8 mouse cellular contexts compared by ENCODE assay signal in genomic region chr19:56821040-56821797, GRCm38 (mm10). TPM values are rescaled to one million over a fixed set of nuclear protein-coding genes. Genes with fewer than 3 reads are reported as not detected.
DNase-seq lines count a peak whose midpoint lies in the region; ATAC-seq and TF ChIP-seq lines count a peak whose summit lies in the region.

No protein-coding gene starts in this region.

- H3K36me3 ChIP-seq in hindbrain, embryonic 11.5 days (ENCODE audit: control insufficient read depth, insufficient read depth, low read length), result no peaks in the 10 kb centered on the region
- no peaks in the 10 kb centered on the region for H3K36me3 ChIP-seq in midbrain, embryonic 12.5 days

- DNase-seq in left cerebral cortex, adult 2 months (ENCODE audit: extremely low spot score in 1 of 2, low spot score in 2 of 2), result no peak
- DNase-seq in left cerebral cortex, adult 9 months (ENCODE audit: low spot score in 2 of 2), result no peak
- DNase-seq in T-cell, adult 2 months (ENCODE audit: low spot score), result peak; percentile 58
- peak; percentile 36 for DNase-seq in hindbrain, embryonic 11.5 days (ENCODE audit: low spot score)
- no peak for DNase-seq in right cerebral cortex, postnatal 36 days (ENCODE audit: low spot score in 2 of 2)
- no peak for DNase-seq in left cerebral cortex, adult 18-20 months (ENCODE audit: low spot score in 2 of 2)

- no peaks in the 10 kb centered on the region for H3K27me3 ChIP-seq in hindbrain, embryonic 11.5 days (ENCODE audit: control insufficient read depth, insufficient read depth, low read length)
- H3K27me3 ChIP-seq in midbrain, embryonic 12.5 days, result peaks cover 15% of the 10 kb centered on the region

- no peak for ATAC-seq in hindbrain, embryonic 11.5 days (ENCODE audit: low FRiP score)
- no peak for ATAC-seq in midbrain, embryonic 12.5 days (ENCODE audit: low FRiP score, low read depth)
- ATAC-seq in monocyte, adult 5-6 weeks (replicated peaks; ENCODE audit: insufficient number of reproducible peaks, low FRiP score, low TSS enrichment, poor library complexity, severe bottlenecking), result no peak

- WGBS in hindbrain, embryonic 11.5 days, result 11% methylated on average over 22 of the region's 22 CpGs
- 7% methylated on average over 22 of the region's 22 CpGs for WGBS in midbrain, embryonic 12.5 days

- peak overlapping the region; percentile 93 for H3K9ac ChIP-seq in hindbrain, embryonic 11.5 days (ENCODE audit: low read depth, low read length)
- peak overlapping the region; percentile 91 for H3K9ac ChIP-seq in midbrain, embryonic 12.5 days (replicated peaks)

- no peaks in the 10 kb centered on the region for H3K9me3 ChIP-seq in hindbrain, embryonic 11.5 days (ENCODE audit: control insufficient read depth, low read length)
- H3K9me3 ChIP-seq in midbrain, embryonic 12.5 days, result no peaks in the 10 kb centered on the region

- no peaks in the 10 kb centered on the region for H3K4me1 ChIP-seq in hindbrain, embryonic 11.5 days (replicated peaks; ENCODE audit: control insufficient read depth, insufficient read depth, low read length)
- H3K4me1 ChIP-seq in midbrain, embryonic 12.5 days, result peaks cover 30% of the 10 kb centered on the region

- no peak for TF ChIP-seq CTCF in left cerebral cortex, adult 2 months (IDR thresholded peaks at IDR 0.05)

- peak overlapping the region; percentile 95 for H3K27ac ChIP-seq in left cerebral cortex, adult 2 months
- H3K27ac ChIP-seq in hindbrain, embryonic 11.5 days (ENCODE audit: low read depth, low read length), result peak overlapping the region; percentile 85
- H3K27ac ChIP-seq in midbrain, embryonic 12.5 days (replicated peaks), result peak overlapping the region; percentile 85

- intact Hi-C loops in left cerebral cortex, adult 2 months (cut with DNase I), result loop anchor here (5.0 kb wide), 1 partner anchor 86 kb away; no protein-coding TSS in a partner anchor

- H3K4me3 ChIP-seq in left cerebral cortex, adult 2 months, result peak overlapping the region; percentile 89
- H3K4me3 ChIP-seq in hindbrain, embryonic 11.5 days (ENCODE audit: low read depth, low read length), result peak overlapping the region; percentile 97
- peak overlapping the region; percentile 74 for H3K4me3 ChIP-seq in midbrain, embryonic 12.5 days

- H3K4me2 ChIP-seq in hindbrain, embryonic 11.5 days (replicated peaks; ENCODE audit: low read depth, low read length), result peak overlapping the region; percentile 72
- peak overlapping the region; percentile 80 for H3K4me2 ChIP-seq in midbrain, embryonic 12.5 days (replicated peaks)

RNA-seq across cellular contexts. Expression of gene Ccdc186, which starts 0.8 kb away (rescaled TPM):
- 10 to 100 TPM; 55.1 to 66.5 TPM for total RNA-seq in left cerebral cortex, adult 2 months (2021)
- 23.3 and 25.7 TPM in 2 replicates for polyA plus RNA-seq in hindbrain, embryonic 11.5 days (2014; fragmentation: Nextera tagmentation; extraction: Ambion mirVana)
- 27.0 and 28.8 TPM in 2 replicates for polyA plus RNA-seq in midbrain, embryonic 12.5 days (2016; fragmentation: Nextera tagmentation; extraction: Ambion mirVana)
- total RNA-seq in monocyte, adult 5-6 weeks (2017), result 48.5 to 64.0 TPM (median 63.6 TPM) in 3 replicates
- total RNA-seq in left cerebral cortex, adult 18-20 months (2021), result 10 to 100 TPM; 59.2 to 59.6 TPM

RNA-seq across cellular contexts. Expression of gene Tdrd1, which starts 4.8 kb away (rescaled TPM):
- total RNA-seq in left cerebral cortex, adult 2 months (2021), result under 1 TPM; 0.38 to 0.47 TPM
- 0.68 and 0.95 TPM in 2 replicates for polyA plus RNA-seq in hindbrain, embryonic 11.5 days (2014; fragmentation: Nextera tagmentation; extraction: Ambion mirVana)
- polyA plus RNA-seq in midbrain, embryonic 12.5 days (2016; fragmentation: Nextera tagmentation; extraction: Ambion mirVana), result 0.34 and 0.48 TPM in 2 replicates
- 0.19 TPM in 1 of 3 replicates, not detected in the others for total RNA-seq in monocyte, adult 5-6 weeks (2017)
- under 1 TPM; 0.28 to 0.44 TPM for total RNA-seq in left cerebral cortex, adult 18-20 months (2021)

RNA-seq across cellular contexts. Expression of gene Vwa2, which starts 52.8 kb away (rescaled TPM):
- not detected for total RNA-seq in left cerebral cortex, adult 2 months (2021)
- polyA plus RNA-seq in hindbrain, embryonic 11.5 days (2014; fragmentation: Nextera tagmentation; extraction: Ambion mirVana), result 0.63 and 0.73 TPM in 2 replicates
- 0.31 and 0.37 TPM in 2 replicates for polyA plus RNA-seq in midbrain, embryonic 12.5 days (2016; fragmentation: Nextera tagmentation; extraction: Ambion mirVana)
- not detected in 3 replicates for total RNA-seq in monocyte, adult 5-6 weeks (2017)
- not detected for total RNA-seq in left cerebral cortex, adult 18-20 months (2021)

Comparison
In these comparisons a context has a peak if more than half of its experiments do, and no peak if none do; other contexts are left out.
1. DNase-seq: peak in T-cell, adult 2 months (single experiment) and hindbrain, embryonic 11.5 days (single experiment); none in left cerebral cortex, adult 2 months (0 of 2), left cerebral cortex, adult 9 months (0 of 2), right cerebral cortex, postnatal 36 days (0 of 2) and left cerebral cortex, adult 18-20 months (0 of 2).
2. Peak in every context shown above with its lines, with median percentiles within 50 percentile points of each other: H3K27ac ChIP-seq and H3K4me3 ChIP-seq.